Mouse (Mus musculus) lung, postnatal 10 days (tissue): Measurements from ENCODE around the gene Ccr3.
"Not testable (repeated sequence)": the region's sequence is repeated elsewhere in the genome, so short reads cannot be mapped to it uniquely, and the experiment has no call there.

Experiments
- DNase-seq: peaks from one replicate; pipeline ENCODE4 v3.0.0; 2021

Ccr3 gene

DNA sequence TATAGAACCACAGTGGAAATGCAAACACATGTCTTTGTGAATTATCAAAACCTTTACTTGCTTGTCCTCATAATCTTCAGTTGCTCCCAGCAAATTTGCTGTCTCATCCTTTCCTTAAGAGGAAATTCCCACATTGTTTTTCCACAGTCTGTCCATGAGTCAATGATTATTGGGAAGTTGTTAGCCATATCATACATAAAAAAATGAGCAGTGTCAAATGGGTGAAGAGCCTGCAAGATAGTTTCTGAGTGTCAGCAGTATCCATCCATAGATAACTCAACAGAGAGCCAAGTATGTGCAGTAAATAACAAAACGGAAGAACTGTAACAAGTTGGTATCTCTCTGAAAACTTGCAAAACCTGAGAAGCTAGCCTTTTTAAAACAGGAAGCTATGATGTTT lies at the start of gene Ccr3:
Ccr3 (plus strand) TSS at position 301 of the 400 bp plus-strand sequence.
- no peak for DNase-seq

DNA sequence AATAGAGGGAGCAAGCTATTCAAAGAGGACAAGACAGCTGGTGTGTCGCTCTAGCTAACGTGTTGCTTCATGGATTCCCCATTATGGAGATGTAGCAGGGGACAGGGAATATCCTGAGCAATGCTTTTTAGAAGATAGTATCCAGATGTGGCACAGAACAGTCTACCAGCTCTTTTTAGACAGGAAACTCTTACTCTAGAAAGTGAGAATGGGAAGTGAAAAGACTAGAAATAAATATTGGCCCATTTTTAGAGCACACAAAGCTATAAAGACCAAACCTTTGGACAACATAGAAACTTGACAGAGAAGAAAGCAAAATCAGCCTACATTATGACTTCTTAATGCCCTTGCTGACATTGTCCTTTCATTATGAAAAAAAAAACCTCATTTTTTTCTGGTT lies 46.1 kb upstream of the Ccr3 start:
- no peak for DNase-seq

DNA sequence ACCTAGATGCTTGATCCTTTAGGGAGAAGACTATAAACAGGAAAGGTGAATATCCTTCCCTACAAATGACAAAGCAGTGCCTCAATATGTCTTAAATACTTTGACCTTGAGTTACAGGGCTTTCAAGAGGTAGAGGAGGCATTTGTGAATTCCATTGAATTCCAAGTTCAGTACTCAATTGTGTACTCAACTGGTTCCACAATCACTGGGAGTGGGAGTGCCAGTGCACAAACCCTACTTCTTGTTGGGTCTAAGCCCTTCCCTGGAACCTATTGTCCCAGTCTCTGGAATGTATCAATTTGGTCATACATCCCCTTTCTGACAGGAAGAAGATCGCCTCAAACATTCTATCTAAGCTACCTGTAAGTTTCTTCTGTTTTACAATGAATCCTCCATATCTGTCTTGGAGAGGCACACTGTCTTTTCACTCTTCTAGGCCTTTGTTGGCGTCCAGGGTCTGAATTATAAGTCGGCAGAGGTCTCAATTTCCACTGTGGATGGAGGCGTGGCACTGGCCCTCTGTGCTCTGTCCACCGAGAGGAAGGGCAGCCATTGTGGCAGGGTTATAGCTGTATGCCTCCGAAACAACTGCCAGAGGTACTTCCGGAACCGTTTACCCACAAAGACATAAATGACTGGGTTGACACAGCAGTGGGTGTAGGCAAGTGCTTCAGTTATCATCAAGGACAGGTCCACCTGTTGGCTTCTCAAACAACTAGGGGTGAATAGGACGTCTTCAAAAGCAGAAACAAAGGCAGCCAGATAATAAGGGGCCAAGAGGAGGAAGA lies 44.7 kb upstream of the Ccr3 start:
- DNase-seq, result no peak

DNA sequence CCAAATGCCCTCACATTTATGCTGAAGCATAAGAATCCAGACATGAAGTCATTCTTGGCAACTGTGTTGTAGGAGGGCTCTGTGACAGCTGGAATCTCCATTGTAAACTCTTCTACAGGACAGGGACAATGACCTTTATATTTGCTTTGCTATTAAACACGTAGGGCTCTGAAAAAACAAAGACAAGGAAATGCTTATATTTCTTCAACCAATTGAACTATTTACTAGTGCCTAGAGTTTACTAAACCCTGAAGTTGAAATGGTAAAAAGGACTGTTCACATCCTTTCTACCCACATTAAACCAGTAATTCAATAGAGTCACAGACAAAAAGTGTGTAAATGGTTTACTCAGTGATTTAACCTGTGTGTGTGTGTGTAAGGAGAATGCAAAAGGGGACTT lies 43.5 kb upstream of the Ccr3 start, which contains the start of gene Ccr1l1:
Ccr1l1 (minus strand) TSS at position 101 of the 400 bp plus-strand sequence.
- no peak for DNase-seq

DNA sequence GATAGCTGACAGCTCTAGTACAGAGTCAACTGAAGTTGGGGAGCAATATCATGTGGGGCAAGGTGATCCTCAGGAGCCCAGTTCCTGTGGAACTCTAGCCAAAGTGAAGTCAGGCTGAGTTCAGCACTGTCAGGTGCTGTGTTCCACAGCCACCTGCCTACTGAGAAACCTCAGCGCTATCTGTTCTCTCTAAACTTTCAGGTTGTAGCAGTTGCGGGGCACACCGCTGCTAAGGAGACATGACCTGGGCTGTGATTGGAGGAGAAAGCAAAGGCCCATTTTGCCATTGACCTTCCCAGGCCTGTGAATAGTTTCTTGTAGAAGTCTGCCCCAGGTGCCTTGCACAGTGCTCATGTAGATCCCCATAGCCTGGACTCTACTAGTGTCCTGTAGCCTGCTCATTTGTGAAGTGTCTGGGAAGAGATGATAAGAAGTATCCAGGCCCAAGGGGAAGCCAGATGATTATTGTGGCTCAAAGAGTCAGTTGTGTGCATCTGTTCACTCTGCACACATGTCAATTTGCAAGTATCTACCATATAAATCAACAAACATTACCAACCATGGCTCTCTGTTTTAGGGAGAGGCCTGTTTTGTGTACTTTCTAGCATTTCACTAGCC lies 40.8 kb upstream of the Ccr3 start:
- not testable (repeated sequence) for DNase-seq

DNA sequence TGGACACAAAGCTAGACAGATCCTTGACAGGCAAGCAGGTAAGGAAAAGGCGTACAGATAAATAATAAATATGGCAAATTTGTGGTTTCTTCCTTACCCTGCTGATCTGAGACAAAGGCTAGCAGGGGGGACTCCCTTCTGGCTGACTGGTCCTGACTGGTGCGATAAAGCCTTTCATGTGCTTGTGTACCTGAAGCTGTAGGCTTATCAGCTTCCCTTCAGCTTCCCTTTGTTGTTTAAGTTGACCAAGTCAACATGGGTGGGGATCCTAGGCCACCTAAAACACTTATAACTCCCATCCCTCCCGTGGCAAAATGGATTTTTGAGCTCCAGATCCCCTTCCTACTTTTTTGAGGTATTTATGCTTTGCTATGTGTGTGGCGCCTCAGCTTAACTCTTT lies 39.9 kb upstream of the Ccr3 start:
- DNase-seq, result no peak

DNA sequence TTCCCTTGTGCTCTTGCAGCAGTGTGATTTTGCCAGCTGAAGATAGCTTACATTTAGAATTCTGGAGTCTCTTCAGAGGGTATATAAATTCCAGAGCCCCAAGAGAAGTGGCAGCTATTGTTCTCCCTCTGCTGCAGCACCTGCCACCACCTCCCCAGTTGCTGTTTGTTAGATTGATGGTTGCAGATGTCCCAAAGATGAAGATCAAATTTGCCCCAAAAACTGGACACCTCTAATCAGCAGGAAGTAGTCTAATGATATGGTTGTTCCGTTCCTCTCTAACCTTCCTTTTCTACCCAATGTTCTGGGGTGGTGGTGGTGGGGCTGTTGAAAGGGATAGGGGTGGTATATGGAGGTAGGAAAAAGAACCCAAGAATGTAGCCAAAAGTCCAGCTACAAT lies 39.1 kb upstream of the Ccr3 start:
- DNase-seq, result no peak

DNA sequence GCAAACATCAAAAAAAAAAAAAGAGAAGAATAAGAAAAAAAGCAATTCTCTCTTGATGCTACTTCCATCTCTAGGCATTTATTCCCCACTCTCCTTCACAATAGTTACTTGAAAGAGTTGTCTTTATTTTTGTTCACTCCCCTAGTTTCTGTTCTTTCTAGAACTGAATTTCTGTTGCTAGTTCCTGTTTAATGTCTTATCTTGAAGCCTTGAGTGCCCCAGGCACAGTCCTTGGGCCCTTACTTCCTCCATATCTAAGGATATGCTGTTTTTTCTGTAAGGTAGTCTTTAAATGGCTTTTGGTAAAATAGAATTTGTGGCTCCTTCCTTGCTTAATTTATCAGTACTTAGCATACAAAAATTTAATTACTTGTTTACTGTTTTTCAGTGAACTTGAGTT lies 36.8 kb upstream of the Ccr3 start:
- DNase-seq, result no peak

DNA sequence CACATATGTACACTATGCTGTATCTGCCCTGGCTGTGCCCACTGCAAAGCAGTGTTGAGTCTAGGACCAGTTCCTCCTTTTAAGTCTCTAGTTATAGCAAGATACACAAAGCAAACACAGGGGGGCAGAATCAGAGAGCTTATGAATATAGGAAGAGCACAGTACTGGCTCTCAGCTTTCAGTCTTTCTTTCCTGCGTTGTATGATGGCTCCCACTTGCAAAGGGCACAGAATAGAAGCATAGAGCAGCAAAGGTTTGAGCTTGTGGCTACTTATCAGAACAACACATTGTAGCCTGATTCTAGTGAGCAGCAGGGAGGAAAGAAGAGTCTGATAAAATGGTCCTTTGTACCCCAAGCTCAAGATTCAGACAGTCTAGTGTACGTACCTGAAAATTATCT lies 35.6 kb upstream of the Ccr3 start:
- DNase-seq, result peak; percentile 29

DNA sequence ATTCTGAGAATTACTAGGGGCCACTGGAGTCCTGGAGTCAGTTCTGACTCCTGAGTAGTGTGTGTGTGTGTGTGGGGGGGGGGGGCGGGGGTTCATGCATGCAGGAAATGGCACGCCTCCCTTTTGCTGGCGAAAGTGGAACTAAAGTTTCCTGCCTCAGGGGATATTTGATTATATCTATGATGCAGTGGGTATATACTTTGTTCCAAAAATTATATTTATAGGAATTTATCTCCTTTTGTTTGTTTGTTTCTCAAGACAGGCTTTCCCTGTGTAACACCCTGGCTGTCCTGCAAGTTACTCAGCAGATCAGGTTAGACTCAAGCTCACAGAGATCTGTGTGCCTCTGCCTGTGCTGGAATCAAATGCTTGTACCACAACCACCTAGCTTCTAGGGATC lies 32.1 kb upstream of the Ccr3 start:
- DNase-seq, result no peak

DNA sequence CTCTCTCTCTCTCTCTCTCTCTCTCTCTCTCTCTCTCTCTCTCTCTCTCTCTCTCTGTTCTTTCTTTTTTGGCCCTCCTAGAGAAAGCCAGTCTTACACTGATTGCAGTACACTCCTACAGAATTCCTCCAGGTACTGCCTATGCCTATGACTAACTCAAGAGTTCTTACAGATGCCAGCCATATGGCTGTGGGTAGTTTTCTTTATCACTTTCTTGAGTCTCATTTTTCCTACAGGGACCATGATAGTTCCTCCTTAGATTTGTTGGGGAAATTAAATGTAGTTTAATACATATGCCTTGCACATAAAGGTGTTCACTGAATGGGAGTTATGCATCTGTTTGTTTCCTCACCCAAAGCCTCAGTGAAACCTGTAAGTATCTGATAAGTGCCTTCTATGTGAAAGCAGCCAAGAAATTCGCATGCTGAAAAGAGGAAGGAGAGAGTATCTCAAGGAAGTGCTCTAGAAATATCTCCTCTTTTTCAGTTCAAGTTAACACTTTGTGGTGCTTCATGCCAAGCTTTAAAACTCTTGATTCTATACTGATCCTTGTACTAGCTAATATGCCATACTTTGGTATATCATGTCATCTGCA lies 30.4 kb upstream of the Ccr3 start:
- DNase-seq, result no peak

DNA sequence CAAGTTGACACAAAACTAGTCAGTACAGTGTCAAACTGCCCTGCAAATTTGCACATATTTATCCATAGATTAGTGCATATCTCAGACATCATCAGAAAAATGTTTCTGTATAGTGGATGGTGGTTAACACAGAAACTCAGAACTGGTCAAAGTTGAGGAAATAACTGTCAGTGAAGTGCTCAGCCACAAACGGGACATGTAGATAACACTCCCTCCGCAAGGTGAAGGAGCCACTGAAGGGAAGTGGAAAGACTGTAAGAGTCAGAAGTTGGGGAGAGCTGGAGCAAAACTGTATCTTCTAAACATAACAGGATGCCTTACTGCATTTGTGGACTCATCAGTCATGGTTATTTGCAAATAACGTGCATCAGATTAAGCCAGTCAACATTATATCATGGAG lies 24.1 kb upstream of the Ccr3 start:
- no peak for DNase-seq

DNA sequence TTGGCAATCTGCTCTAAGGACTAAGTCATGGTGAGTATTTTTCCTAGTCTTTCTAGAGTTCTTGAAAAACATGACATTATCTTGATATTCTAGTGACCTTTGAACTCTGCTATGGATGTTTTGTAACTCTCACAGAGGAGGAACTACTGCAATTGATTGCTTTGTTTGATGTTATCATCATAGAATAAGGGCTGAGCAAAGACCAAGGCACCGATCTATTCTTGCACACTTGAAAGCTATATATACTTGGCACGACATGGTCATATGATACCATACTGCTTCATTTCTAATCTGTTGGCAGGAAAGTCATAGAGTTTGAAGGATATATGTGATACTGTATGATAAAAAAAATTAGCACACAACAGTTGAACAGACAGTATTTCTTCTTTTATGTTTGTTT lies 22.0 kb upstream of the Ccr3 start:
- DNase-seq, result no peak

DNA sequence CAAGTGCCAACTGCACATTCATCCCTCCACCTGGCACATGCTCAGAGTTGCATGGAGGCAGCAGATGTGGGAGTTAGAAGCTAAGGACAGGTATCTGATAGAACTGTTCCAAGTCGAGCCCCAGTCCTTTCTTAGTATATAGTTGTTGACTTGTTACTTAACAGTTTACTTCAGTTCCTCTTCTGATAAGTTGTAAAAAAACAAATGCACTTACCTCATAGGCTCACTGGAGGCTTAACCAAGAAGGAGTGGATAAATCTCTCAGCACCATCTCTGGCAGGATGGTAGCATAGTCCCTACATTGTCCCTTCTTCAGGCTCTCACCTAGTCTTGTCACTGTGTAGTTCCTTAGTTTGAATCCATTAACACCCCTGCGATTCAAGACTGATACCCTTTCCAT lies 9.1 kb upstream of the Ccr3 start:
- DNase-seq, result no peak

DNA sequence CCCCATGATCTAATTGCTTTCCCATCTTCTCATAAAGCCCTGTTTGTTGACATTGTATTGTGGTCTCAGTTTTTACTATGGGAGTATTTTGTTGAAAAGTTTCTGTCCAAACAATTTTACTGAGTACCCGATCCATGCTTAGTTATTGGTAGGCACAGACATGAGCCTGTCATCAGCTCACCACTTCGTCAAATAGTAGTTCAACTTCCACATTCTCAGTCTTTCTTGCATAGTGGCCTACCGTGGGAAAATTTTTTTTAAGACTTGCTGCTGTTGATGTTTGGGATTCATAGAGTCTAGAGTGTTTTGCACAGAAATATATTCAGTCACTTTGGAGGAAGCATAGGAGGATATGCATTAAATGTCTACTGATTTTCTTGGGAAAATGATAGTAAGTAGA lies 8.5 kb upstream of the Ccr3 start:
- no peak for DNase-seq

DNA sequence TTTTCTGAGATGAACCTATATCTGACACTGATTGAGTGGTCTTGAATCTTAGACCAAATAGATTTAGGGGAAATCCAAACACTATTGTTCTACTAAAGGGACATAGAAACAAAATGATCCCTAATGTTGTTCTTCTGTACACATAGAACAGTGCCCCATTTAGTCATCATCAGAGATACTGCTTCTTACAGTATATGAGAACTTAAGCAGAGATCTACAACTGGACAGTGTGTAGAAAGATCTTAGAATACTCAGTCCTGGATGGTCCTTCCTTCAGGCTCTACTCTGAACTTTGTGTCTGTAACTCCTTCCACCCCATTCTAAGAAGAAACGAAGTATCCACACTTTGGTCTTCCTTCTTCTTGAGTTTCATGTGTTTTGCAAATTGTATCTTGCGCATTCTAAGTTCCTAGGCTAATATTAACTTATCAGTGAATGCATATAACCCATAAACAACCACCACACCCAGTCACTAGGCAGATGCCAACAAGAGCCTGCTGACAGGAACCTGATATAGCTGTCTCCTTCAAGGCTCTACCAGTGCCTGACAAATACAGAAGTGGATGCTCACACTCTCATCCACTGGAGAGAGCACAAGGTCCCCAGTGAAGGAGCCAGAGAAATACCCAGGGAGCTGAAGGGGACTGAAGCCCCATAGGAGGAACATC lies 6.7 kb upstream of the Ccr3 start:
- no peak for DNase-seq

DNA sequence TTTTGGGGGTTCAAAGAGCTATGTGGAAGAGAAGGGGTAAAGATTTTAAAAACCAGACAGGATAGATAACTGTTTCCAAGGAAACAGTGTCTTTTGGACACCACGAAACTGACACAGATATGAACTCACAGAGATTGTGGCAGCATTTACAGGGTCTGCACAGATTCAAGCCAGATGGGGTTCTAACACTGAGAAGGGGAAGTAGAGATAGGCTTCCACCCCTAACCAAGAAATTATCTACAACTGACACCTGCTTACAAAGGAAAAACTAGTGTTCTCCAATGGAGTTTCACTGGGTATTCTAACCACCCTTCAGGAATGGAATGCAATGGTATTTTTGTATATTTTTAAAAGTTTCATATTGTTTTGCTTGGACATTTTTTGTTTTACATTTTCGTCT lies 5.7 kb upstream of the Ccr3 start:
- DNase-seq, result no peak

DNA sequence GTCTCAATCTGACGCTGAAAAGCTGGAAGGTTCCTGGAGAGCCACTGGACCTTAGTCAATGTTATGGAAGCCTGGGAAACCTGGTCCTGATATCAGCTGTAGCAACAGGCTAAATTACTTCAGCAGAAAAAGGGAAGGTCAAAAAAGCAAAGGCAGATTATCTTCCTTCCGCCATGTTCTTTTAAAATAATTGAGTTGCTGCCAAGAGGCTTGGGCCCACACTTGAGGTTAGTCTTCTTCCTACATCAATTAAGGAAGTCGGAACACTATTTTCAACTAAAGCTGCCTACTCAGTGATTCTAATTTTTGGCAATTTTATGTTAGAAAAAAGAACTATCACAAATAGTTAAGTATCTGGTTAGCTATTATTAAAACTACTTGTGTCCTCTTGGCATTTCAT lies 1.9 kb upstream of the Ccr3 start:
- no peak for DNase-seq

DNA sequence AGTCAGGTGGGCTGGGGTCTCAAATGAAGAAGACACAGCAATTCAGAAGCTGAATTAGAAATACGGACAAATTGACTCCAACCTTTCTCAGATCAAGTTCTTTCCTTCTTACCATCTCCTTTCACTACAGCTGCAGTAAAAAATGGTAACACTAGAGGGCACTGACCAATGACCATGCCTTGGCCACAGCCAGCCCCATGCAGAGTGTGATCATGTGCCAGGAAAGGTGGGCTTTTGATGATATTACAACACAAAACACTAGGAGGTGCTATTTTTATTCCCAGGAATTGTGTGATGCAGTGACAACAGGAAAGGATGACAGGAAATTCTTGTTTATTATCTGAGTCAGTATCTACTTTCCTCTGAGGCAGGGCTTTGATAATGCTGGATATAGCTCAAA lies 11.6 kb downstream of the Ccr3 start:
- DNase-seq, result peak; percentile 58

DNA sequence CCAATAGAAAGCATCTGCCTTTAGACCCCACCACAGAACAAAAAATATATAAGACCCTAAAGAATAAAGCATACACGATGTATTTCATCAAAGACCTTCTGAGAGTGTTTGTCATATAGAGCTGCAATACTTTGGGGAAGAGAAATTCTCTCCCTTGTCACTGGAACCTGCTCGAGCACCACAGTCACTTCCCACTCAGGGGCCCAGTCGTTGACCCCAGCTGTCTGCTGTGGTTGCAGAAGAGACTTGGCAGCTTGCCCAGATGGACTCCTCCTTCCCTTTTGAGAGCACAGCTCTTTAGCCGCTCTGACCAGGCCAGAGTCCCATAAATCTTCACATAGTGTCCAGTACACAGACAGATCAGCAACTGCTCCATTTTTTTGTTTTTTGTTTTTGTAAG lies 15.9 kb downstream of the Ccr3 start:
- DNase-seq, result peak; percentile 81

DNA sequence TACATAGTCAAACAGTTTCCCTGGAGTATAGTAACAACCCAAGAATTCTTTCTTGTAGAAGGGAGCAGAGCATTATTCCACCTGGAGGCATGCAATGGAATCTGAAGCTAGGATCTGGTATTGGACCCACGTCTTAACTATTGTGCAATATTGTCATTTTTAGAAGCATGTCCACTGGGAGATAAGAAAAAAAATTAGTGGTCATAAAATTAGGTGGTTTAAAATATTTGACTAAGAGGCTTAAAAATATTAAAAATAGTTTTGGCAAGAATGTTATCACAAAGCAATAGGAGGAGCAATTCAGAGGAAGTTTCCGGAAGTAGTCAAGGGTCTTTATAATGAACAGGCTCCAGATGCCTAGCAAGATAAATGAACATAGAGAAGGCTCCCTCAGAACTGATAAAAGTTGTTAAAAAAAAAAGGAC lies 16.4 kb downstream of the Ccr3 start:
- DNase-seq, result no peak

DNA sequence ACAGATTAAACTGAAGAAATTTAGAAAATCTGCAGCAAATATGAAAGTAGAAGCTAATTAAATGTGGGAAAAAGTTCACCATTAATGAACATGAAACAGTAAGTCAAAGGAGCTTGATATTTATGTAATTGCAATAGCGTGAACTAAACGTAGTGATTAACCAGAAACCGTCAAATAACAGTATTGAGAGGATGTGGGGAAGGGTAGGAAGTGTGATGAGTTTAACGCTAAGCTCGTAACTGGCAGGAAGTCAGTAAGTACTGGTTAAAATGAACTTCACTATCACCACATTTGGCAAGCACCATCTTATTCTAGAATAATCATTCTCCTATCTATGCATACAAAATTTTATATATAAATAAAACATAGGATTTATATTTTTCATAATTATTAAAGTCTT lies 17.2 kb downstream of the Ccr3 start:
- DNase-seq, result no peak

DNA sequence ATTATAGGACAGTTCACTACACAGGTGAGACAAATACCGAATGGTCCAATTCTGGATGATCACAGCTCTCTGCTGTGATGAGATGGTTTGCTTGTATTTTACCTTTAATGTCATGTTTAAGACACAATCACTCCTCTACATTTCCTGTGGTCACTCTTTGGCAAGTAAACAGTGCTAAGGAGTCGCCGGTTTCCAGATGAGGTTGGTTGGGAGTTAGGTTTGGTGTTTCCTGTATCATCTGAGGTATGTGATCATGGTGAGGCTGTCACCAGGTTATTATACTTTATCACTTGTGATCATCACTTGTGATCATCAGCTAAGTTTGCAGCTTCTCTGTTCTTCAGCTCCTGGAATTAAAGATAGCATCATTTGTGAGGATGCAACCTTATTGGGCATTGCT lies 19.2 kb downstream of the Ccr3 start:
- no peak for DNase-seq

DNA sequence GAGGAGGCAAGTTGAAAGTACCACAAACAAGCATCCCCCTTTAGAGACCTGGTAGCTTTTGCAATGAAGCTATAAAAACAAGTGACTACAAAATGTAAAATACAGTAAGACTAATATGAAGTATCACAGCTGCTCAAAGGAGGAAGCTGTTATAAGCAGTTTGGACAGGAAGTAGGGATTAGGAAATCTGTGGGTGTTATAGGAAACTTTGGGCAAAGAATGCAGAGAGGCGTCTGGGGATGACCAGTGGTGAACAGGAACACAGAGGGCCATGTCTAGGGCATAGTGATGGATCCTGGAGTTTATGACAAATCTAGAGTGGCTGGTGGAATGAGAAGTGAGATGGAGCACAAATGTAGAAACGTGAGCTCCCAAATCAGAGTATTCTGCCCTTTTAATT lies 31.8 kb downstream of the Ccr3 start:
- DNase-seq, result no peak
